Mouse (Mus musculus) cerebellum, adult 18-20 months (tissue): ENCODE measurements around the gene Zfp865.
"Not testable (repeated sequence)": the region's sequence is repeated elsewhere in the genome, so short reads cannot be mapped to it uniquely, and the experiment has no call there.

Experiments used
- DNase-seq, 2 experiments: peaks; one replicate each; pipeline ENCODE4 v3.0.0; 2021

Zfp865 gene

GRCm38 (mm10) chr7:5020000-5020681 lies at the start of gene Zfp865, which contains the start of gene Ccdc106:
Gene Zfp865, plus strand, starts transcription at chr7:5020376.
Gene Ccdc106, plus strand, starts transcription at chr7:5020553.
- peak; percentile 97 to 98 for DNase-seq

DNA sequence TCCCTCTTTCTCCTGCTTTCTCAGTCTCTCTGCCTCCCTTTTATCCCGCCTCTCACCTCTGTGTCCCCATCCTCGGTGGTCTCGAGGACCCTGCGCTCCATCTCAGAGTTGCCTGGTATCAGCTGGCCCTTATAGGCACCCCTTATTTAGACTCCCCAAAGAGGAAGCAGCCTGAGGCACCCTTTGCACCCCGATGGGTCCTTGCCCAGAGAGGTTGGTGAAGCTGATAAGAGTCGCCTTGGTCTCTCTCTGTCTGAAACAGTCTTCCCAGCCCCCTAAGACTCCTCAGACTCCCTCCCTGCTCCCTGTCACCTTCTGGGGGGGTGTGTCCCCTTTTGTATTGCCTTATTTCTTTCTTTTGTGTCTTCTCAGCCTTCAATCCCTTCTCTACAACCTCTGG lies 49.1 kb upstream of the Zfp865 start, which contains the start of gene Sbk3:
Gene Sbk3 (minus strand): TSS at position 101 of the 400 bp plus-strand sequence.
- DNase-seq: no peak

DNA sequence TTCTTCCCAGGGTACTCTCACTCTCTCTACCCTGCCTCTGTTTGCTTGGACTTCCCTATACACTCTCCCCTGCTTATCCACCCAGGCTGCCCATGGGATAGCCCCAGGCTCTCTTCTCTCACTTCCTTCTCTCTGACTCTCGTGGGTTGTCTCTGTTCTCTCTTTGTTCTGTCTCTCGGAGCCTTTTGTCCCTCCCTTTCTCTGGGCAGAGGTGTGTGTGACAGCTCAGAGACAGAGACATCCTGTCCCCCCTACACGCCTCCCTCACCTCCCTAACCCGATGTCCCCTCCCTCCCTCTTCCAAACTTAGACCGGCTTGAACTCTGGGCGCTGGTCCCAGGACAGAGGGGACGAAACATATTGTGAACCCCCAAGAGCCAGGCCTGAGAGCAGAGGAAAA lies 48.5 kb upstream of the Zfp865 start:
- DNase-seq: no peak

DNA sequence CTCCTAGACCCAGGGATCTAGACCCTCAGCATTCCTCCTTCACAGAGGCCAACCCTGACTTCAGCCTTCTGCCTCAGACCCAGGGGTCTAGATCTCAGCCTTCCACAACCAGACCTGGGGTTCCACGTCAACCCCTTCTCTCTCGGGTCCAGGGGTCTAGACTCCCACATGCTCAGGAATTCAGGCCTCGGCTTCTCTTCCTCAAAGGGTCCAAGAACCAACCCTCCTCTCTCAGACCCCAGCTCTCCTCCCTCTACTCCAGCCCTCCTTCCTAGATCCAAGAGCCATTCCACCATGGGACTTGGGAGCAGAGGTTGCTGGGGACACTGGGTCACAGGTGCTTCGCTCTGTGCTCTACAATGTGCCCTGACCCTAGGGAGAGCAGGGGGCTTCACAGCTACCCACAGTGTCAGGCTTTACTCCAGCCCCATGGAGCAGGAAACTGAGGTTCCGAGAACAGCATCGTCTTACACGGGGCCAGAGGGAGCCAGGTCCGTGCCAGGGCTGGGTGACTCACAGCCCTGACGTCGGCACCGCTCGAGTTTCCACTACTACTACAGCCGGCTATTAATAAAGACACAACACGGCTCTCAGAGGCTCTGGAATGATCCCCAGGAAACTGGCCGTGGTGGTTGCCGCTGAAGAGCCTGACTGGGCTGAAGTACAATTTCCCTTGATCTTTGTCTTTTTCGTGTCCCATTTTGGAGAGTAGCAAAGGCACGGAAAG lies 47.7 kb upstream of the Zfp865 start:
- DNase-seq: no peak

DNA sequence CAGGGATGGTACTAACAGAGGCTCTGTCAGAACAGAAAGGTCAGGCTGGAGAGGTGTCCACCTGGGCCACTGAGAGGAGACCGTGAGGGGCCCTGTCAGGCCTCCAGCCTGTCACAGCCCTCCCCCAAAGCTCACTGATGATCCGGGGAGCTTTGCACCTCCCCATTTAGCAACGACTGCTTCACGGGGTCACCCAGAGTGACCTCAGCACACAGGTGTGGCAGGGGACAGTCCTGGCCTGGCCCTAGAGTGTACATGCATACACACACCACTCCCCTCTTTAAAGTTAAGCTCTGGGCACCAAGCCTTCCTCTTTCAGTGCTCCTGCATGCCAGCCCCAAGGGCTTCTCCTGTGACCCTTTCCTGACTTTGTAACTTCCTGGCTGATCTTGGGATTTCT lies 44.7 kb upstream of the Zfp865 start:
- DNase-seq: no peak

GRCm38 (mm10) chr7:4976832-4977231 lies 43.3 kb upstream of the Zfp865 start:
- no peak for DNase-seq

- DNase-seq: no peak
These were observed 31.9 kb upstream of the Zfp865 start for GRCm38 (mm10) chr7:4988250-4988649.

- peak; percentile 25 to 33 for DNase-seq
These were observed 26.7 kb upstream of the Zfp865 start for GRCm38 (mm10) chr7:4993347-4993998.

GRCm38 (mm10) chr7:4993999-4994788 lies 26.0 kb upstream of the Zfp865 start:
- peak; percentile 47 to 55 for DNase-seq

GRCm38 (mm10) chr7:4995268-4996002 lies 24.7 kb upstream of the Zfp865 start:
- DNase-seq: no peak

DNA sequence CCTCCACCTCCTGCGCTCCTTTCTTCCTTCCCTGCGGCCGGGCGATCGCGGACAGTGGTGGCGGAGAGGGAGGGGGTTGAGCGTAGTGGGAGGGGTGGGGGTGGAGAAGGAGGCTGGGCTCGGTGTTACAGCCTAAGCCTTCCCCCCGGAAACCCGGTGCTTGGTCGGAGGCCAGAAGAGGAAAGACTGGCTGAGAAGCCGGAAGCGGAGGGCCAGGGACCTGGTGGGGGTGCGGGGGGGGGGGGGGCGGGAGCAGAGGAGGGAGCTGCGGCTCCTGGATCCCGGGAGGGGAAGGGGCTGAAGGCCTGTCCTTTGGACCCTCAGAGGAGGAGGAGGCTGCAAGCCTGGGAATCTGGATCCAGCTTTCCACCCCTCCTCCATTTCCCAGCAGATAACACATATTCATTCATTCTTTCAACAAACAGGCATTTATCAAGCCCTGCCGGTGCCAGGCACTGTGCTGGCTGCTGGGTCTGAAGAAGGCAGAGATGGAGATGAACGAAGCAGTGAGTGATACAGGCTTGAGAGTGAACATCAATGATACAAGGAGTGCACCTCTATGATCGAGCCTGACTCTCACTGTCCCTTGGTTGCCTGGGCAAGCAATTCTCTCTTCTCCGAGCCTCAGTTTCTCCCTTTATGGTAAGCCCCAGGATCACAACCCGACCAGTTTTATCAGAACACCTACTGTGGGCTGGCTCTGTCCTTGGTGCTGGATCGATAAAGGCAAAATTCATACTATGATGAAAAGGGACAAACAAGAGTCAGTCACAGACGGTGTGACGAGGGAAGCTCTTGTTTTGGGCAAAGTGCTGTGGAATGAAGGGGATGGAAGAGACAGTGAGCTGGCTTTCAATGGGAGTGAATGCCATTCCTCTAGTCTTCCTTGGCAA lies 23.9 kb upstream of the Zfp865 start, which contains the start of gene Zfp579:
Gene Zfp579 (minus strand): TSS at position 156 of the 893 bp plus-strand sequence.
- DNase-seq: peak; percentile 95

DNA sequence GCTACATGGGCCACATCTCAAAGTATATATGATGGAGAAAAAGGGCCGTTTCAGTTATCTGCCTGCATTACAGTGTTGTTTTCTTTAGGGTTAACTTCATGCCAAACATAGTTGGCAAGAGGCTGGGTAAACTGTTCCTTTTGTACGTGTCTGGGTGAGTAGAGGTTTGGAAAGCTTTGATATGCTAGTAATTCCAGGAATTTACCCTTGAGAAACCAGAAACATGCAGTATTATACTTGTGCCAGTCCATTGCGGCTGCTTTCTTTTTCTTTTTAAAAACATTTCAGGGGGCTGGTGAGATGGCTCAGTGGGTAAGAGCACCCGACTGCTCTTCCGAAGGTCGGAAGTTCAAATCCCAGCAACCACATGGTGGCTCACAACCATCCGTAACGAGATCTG lies 23.2 kb upstream of the Zfp865 start:
- no peak for DNase-seq

DNA sequence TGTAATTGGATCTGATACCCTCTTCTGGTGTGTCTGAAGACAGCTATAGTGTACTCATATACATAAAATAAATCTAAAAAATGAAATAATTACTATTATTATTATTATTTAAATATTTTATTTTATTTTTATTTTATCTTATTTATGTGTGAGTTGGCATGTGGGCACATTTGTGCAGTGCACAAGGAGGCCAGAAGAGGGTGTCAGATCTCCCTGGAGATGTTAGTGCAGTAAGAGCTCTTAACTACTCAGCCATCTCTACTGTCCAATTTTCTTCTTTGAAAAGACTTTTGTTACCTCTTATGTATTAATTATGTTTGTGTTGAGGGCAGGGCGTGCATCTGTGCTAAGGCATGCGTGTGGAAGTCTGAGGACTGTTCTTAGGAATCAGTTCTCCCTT lies 20.3 kb upstream of the Zfp865 start:
- DNase-seq: no peak

GRCm38 (mm10) chr7:5002876-5003275 lies 17.3 kb upstream of the Zfp865 start:
- not testable (repeated sequence) for DNase-seq

- no peak for DNase-seq
These were observed 11.9 kb upstream of the Zfp865 start for GRCm38 (mm10) chr7:5008229-5008628.

DNA sequence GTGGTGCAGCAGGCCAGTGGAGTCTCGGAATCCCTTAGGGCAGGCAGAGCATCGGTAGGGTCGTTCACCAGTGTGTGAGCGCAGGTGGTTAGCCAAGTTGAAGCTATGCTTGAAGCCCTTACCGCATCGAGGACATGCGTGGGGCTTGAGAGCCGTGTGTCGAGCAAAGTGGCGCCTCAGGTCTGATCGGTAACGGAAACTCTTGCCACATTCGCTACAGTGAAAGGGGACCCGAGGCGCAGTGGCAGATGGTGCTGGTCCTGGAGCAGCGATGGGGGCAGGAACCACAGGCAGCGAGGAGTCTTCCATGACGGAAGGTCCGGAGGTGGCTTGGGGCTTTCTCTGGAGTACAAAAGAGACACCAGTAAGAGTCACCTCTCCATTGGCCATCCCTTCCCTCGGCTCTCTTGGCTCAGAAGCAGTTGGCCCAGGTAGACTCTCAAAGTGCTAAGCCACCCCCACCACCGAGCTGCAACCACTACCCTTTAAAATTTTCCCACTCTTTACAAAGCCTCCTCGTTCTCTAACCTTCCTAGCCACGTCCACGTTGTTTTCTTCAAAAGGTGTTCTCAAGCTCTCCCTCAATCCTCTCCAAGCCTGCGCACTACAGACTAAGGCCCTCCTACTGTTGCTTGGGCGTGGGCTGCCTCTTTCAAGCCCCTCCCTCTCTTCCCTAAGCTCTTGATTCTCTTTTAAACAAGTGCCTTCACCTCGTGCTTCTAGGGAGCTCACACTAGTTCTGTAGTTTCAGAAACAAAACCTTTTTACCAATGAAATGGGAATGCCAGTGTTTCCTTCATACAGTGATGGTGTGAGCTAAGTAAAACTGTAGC lies 7.3 kb upstream of the Zfp865 start:
- DNase-seq: no peak

DNA sequence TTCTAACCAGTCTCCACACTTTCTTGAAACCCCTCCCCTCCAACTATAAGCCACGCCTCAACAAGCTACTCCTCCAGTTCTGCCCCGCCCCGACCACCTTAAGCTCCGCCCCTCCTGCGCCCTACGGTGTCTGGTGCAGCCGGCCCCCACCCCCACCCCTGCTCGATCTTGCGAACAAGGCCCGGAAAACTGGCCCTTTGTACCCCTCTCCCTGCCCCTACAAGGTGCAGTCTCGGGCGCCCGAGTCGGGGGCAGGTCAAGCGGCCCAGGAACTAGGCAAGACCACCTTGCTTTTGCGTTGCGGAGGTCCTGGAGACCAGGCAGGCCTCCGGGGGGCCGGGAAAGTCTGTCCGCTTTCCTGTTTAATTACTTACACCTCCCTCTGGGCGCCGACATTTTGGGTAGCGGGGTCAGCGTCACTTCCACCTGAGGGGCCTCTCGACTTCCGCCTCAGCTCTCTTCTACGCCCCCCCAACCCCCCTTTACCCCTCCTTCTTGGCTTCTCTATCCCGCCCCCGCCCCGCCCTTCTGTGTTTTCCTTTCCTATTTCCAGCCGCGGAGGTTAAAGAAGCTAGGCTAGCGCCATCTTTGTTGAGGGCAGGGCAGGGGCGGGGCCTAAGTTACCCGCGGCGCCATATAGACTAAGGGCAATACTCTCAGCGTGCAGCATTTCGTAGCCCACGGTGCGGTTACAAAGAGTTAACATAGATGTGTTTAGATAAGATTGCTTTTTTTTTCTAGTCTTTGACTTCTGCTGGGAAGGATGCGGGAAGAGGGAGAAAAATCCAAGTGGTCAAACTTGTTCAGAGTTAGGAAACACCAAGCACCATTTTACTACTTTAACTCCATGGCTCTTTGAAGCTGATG lies 5.7 kb upstream of the Zfp865 start, which contains the start of the genes Zfp524 and Fiz1:
Gene Zfp524 (plus strand): TSS at position 165 of the 867 bp plus-strand sequence.
Gene Fiz1 (minus strand): TSS at position 447 of the 867 bp plus-strand sequence.
- DNase-seq: peak; percentile 95 to 96

- peak; percentile 88 to 90 for DNase-seq
These were observed 4.8 kb upstream of the Zfp865 start, which contains the start of gene Gm44973 for GRCm38 (mm10) chr7:5015118-5016001. Gene Gm44973, plus strand, starts transcription at chr7:5015496.
